ENCODE assay signal across 8 mouse cellular contexts in the genomic region with DNA sequence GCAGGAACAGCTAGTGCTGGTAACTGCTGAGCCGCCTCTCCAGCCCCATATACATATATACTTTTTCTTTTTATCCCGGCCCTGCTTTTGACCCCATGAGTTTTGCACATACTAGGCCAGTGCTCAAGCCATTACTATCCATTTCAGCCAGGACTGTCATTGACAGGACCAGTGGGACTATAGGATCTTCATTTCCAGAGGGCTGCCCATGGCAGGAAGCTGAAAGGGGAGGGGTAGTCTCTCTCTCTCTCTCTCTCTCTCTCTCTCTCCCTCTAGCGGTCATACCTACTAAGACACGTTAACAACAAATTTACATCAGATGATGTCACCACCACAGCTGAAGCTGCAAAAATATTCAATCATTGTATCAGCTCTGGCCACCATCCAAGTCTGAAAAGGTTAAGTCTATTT. TPM values are rescaled to one million over a fixed set of nuclear protein-coding genes. Genes with fewer than 3 reads are reported as not detected.
A peak's percentile ranks its signal among the peaks of the same experiment; 100 is the strongest.
DNase-seq lines count a peak whose midpoint lies in the region; ATAC-seq and TF ChIP-seq lines count a peak whose summit lies in the region.

No protein-coding gene starts in this region.

- no peak for TF ChIP-seq POLR2A in brain, embryonic 14.5 days (IDR thresholded peaks at IDR 0.05; ENCODE audit: borderline replicate concordance, extremely low read depth, insufficient read depth, insufficient read length, poor library complexity, severe bottlenecking)

- peak; percentile 32 for DNase-seq in gastrocnemius, adult 18-20 months (ENCODE audit: low spot score)
- DNase-seq in gastrocnemius, adult 8-10 months (ENCODE audit: low spot score in 2 of 2), result no peak
- DNase-seq in B cell, adult 2 months, result peak; percentile 52 to 53
- DNase-seq in brain, embryonic 14.5 days (ENCODE audit: low read depth), result peak; percentile 85
- DNase-seq in urinary bladder, adult 2 months (ENCODE audit: low spot score), result no peak
- no peak for DNase-seq in right cerebral cortex, postnatal 25 days

- peak; percentile 16 to 23; a peak in 1 of 4 replicates for ATAC-seq in hematopoietic stem cell, adult 5-6 weeks (replicated peaks in 1 of 2; ENCODE audit: insufficient read depth in 1 of 2, low FRiP score in 2 of 2, low TSS enrichment in 1 of 2, low read depth in 1 of 2, poor library complexity in 2 of 2, severe bottlenecking in 2 of 2)
- 0 out of 2 replicates have a peak, but pooled peaks have one; percentile 13 for ATAC-seq in monocyte, adult 5-6 weeks (replicated peaks; ENCODE audit: insufficient number of reproducible peaks, low FRiP score, low TSS enrichment, poor library complexity, severe bottlenecking)

- peak; percentile 62; the same call in 1 of the 2 replicates for TF ChIP-seq CTCF in brain, embryonic 14.5 days (IDR thresholded peaks at IDR 0.05; ENCODE audit: borderline replicate concordance, extremely low read depth, insufficient read depth, insufficient read length)

RNA-seq across cellular contexts. Expression of a gene that starts 1.9 kb away (rescaled TPM):
- 1 to 10 TPM; 4.5 to 6.1 TPM for total RNA-seq in gastrocnemius, adult 18-20 months (2021)
- total RNA-seq in gastrocnemius, adult 8-10 months (2022), result 1 to 10 TPM; 4.1 to 6.9 (median 5.3) TPM
- polyA plus RNA-seq in brain, embryonic 14.5 days (2012; rRNA removed), result 5.3 and 8.2 TPM in 2 replicates
- 22.9 and 47.4 TPM in 2 replicates for total RNA-seq in hematopoietic stem cell, adult 5-6 weeks (2017)
- total RNA-seq in monocyte, adult 5-6 weeks (2017), result not detected in 3 replicates
- 38.1 and 47.5 TPM in 2 replicates for polyA plus RNA-seq in urinary bladder, adult 2 months (2012; rRNA removed)

RNA-seq across cellular contexts. Expression of a gene that starts 3.3 kb away (rescaled TPM):
- 1 to 10 TPM; 3.1 to 3.3 TPM for total RNA-seq in gastrocnemius, adult 18-20 months (2021)
- total RNA-seq in gastrocnemius, adult 8-10 months (2022), result 1 to 10 TPM; 2.8 to 3.8 (median 3.0) TPM
- polyA plus RNA-seq in brain, embryonic 14.5 days (2012; rRNA removed), result 5.5 and 6.7 TPM in 2 replicates
- 2.9 and 3.5 TPM in 2 replicates for total RNA-seq in hematopoietic stem cell, adult 5-6 weeks (2017)
- total RNA-seq in monocyte, adult 5-6 weeks (2017), result 0.75 to 2.4 TPM (median 1.8 TPM) in 3 replicates
- polyA plus RNA-seq in urinary bladder, adult 2 months (2012; rRNA removed), result 2.2 and 2.3 TPM in 2 replicates

RNA-seq across cellular contexts. Expression of a gene that starts 24.9 kb away (rescaled TPM):
- total RNA-seq in gastrocnemius, adult 18-20 months (2021), result 1 to 10 TPM; 4.4 to 4.7 TPM
- total RNA-seq in gastrocnemius, adult 8-10 months (2022), result 1 to 10 TPM; 3.1 to 5.4 (median 4.8) TPM
- polyA plus RNA-seq in brain, embryonic 14.5 days (2012; rRNA removed), result 75.9 and 83.4 TPM in 2 replicates
- 2.8 and 3.1 TPM in 2 replicates for total RNA-seq in hematopoietic stem cell, adult 5-6 weeks (2017)
- total RNA-seq in monocyte, adult 5-6 weeks (2017), result 4.8 to 5.8 TPM (median 5.0 TPM) in 3 replicates
- 21.3 and 21.5 TPM in 2 replicates for polyA plus RNA-seq in urinary bladder, adult 2 months (2012; rRNA removed)

RNA-seq across cellular contexts. Expression of a gene that starts 25.6 kb away (rescaled TPM):
- 10 to 100 TPM; 10.2 to 10.6 TPM for total RNA-seq in gastrocnemius, adult 18-20 months (2021)
- 10 to 100 TPM in 1 of 4 experiments, 1 to 10 TPM in 3; 8.1 to 11.8 (median 9.1) TPM for total RNA-seq in gastrocnemius, adult 8-10 months (2022)
- 74.1 and 85.9 TPM in 2 replicates for polyA plus RNA-seq in brain, embryonic 14.5 days (2012; rRNA removed)
- 3.5 and 8.1 TPM in 2 replicates for total RNA-seq in hematopoietic stem cell, adult 5-6 weeks (2017)
- total RNA-seq in monocyte, adult 5-6 weeks (2017), result 0.38 to 3.9 TPM (median 1.1 TPM) in 3 replicates
- 31.0 and 37.3 TPM in 2 replicates for polyA plus RNA-seq in urinary bladder, adult 2 months (2012; rRNA removed)

RNA-seq across cellular contexts. Expression of a gene that starts 28.4 kb away (rescaled TPM):
- total RNA-seq in gastrocnemius, adult 18-20 months (2021), result 1 to 10 TPM; 4.9 to 7.4 TPM
- 1 to 10 TPM; 3.1 to 4.3 (median 4.0) TPM for total RNA-seq in gastrocnemius, adult 8-10 months (2022)
- polyA plus RNA-seq in brain, embryonic 14.5 days (2012; rRNA removed), result 82.1 and 123 TPM in 2 replicates
- total RNA-seq in hematopoietic stem cell, adult 5-6 weeks (2017), result 11.2 and 11.8 TPM in 2 replicates
- 2.0 to 3.2 TPM (median 2.7 TPM) in 3 replicates for total RNA-seq in monocyte, adult 5-6 weeks (2017)
- polyA plus RNA-seq in urinary bladder, adult 2 months (2012; rRNA removed), result 67.4 and 93.4 TPM in 2 replicates

Comparison
In these comparisons a context has a peak if more than half of its experiments do, and no peak if none do; other contexts are left out.
1. DNase-seq: peak in gastrocnemius, adult 18-20 months (single experiment), B cell, adult 2 months (2 of 2) and brain, embryonic 14.5 days (single experiment); none in gastrocnemius, adult 8-10 months (0 of 2), urinary bladder, adult 2 months (single experiment) and right cerebral cortex, postnatal 25 days (single experiment).